Mouse (Mus musculus) limb, embryonic 12.5 days (tissue): Measurements from ENCODE around the gene Map3k1. TPM values are rescaled to one million over a fixed set of nuclear protein-coding genes. Genes with fewer than 3 reads are reported as not detected.

Experiments
- ATAC-seq: fragments of 200-750 bp; cut with Nextera tagmentation; 2 replicates; pipeline ENCODE4 v1.8.0; 2017; ENCODE audit warnings: low read depth, moderate TSS enrichment; ENCODE audit not compliant: insufficient number of reproducible peaks, insufficient read depth, low FRiP score, low TSS enrichment
- H3K27ac ChIP-seq: fragments of 300-500 bp; sonication (generic); 2 replicates; pipeline ENCODE4 v1.5.1; 2016; ENCODE audit warnings: mild to moderate bottlenecking, moderate library complexity
- H3K27me3 ChIP-seq: fragments of 300-500 bp; sonication (generic); 2 replicates; pipeline ENCODE4 v1.6.1; 2016; ENCODE audit warnings: mild to moderate bottlenecking, moderate library complexity
- H3K36me3 ChIP-seq: fragments of 300-500 bp; sonication (generic); 2 replicates; pipeline ENCODE4 v1.6.1; 2016; ENCODE audit warnings: mild to moderate bottlenecking, moderate library complexity
- H3K4me1 ChIP-seq: fragments of 300-500 bp; sonication (generic); replicated peaks from 2 replicates; pipeline ENCODE4 v1.6.1; 2016
- H3K4me2 ChIP-seq: fragments of 300-500 bp; sonication (generic); 2 replicates; pipeline ENCODE4 v1.6.1; 2016; ENCODE audit warnings: mild to moderate bottlenecking, moderate library complexity
- H3K4me3 ChIP-seq: fragments of 300-500 bp; sonication (generic); replicated peaks from 2 replicates; pipeline ENCODE4 v1.5.1; 2016; ENCODE audit warnings: mild to moderate bottlenecking
- H3K9ac ChIP-seq: fragments of 300-500 bp; sonication (generic); replicated peaks from 2 replicates; pipeline ENCODE4 v1.6.1; 2016; ENCODE audit warnings: mild to moderate bottlenecking, moderate library complexity
- H3K9me3 ChIP-seq: fragments of 300-500 bp; sonication (generic); 2 replicates; pipeline ENCODE4 v1.6.1; 2016; ENCODE audit warnings: mild to moderate bottlenecking, moderate library complexity
- WGBS: fragments of 180-500 bp; shearing (Covaris S2); methylation state at CpG from one replicate; pipeline ENCODE4 v1.1.7; 2016; 5-methylcytosine and 5-hydroxymethylcytosine counted together
- polyA plus RNA-seq: library from polyadenylated mRNA; unstranded; fragments of >200 nt; fragmentation: Nextera tagmentation; extraction: Ambion mirVana; gene quantifications from 2 replicates; pipeline ENCODE4 v1.2.1, GENCODE M21; 2016

Map3k1 gene
- polyA plus RNA-seq, 1 experiment from 2014 or later, result 15.6 TPM

DNA sequence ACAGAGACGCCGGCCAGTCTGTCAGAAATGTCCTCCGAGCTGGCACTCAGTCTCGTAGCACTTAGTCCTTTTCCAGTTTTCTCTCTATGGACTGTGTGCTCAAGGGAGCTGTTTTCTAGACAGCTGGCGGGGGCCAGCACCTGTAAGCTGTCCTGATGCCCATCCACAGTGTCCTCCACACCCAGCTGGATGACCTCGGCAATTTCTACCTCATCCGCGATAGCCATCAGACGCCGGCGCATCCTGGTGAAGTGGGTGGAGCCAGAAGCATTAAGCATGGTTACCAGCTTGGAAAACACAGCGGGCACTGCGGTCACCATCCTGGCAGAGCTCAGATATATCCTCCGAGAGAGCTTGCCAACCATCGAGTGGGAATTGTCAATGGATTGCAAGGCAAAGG is 52.9 kb downstream of the Map3k1 start:
- WGBS, result 96% methylated on average over 15 of the region's 15 CpGs
- H3K27me3 ChIP-seq, result no peaks in the 10 kb centered on the region
- H3K9ac ChIP-seq, result no peak overlapping the region
- H3K9me3 ChIP-seq, result peaks cover 3% of the 10 kb centered on the region; the same call in 1 of the 2 replicates
- H3K4me3 ChIP-seq, result no peak overlapping the region
- H3K27ac ChIP-seq, result no peak overlapping the region
- no peak for ATAC-seq
- no peaks in the 10 kb centered on the region for H3K4me1 ChIP-seq
- no peak overlapping the region for H3K4me2 ChIP-seq
- peaks cover 92% of the 10 kb centered on the region for H3K36me3 ChIP-seq

DNA sequence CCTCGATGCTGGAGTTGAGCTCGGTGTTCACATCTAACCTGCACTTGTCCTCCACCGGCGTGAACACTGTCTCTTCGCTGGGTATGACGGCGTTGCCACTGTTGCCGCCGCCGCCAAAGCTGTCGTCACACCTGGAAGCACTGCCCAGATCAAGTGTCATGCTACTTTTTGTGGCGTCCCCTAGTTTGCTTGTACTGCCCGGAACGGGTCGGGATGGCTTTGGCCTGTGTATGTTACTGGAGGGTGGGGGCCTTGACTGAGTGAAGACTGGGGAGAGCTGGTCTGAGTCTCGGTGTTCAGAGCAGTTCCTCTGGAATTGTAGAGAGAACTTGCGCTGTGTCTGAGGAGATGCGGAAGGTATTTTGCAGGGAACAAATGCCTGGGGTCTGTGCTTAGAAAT is 53.4 kb downstream of the Map3k1 start:
- H3K4me1 ChIP-seq, result no peaks in the 10 kb centered on the region
- H3K4me3 ChIP-seq, result no peak overlapping the region
- H3K27me3 ChIP-seq, result no peaks in the 10 kb centered on the region
- H3K27ac ChIP-seq, result no peak overlapping the region
- no peak overlapping the region for H3K4me2 ChIP-seq
- WGBS, result 97% methylated on average over 18 of the region's 18 CpGs
- ATAC-seq, result no peak
- peaks cover 92% of the 10 kb centered on the region for H3K36me3 ChIP-seq
- H3K9ac ChIP-seq, result no peak overlapping the region
- peaks cover 3% of the 10 kb centered on the region; the same call in 1 of the 2 replicates for H3K9me3 ChIP-seq

DNA sequence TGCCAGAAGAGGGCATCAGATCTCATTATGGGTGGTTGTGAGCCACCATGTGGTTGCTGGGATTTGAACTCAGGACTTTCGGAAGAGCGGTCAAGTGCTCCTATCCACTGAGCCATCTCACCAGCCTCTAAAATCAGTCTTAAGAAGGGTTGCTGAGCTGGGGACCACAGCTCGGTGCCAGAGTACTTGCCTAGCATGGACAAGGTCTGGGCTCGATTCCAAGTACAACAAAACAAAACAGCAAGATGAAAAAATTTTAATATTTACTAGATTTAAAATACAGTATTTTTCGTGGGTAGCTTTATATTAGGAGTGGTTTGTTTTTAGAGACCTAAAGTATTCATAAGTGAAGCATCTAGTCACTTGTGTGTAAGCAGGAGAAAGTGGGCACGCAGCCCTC is 55.5 kb downstream of the Map3k1 start:
- H3K9ac ChIP-seq, result no peak overlapping the region
- 93% methylated on average over 6 of the region's 6 CpGs for WGBS
- H3K4me2 ChIP-seq, result no peak overlapping the region
- H3K36me3 ChIP-seq, result peaks cover 93% of the 10 kb centered on the region
- H3K27ac ChIP-seq, result no peak overlapping the region
- no peaks in the 10 kb centered on the region for H3K27me3 ChIP-seq
- H3K9me3 ChIP-seq, result peaks cover 3% of the 10 kb centered on the region; the same call in 1 of the 2 replicates
- ATAC-seq, result no peak
- no peaks in the 10 kb centered on the region for H3K4me1 ChIP-seq
- H3K4me3 ChIP-seq, result no peak overlapping the region

DNA sequence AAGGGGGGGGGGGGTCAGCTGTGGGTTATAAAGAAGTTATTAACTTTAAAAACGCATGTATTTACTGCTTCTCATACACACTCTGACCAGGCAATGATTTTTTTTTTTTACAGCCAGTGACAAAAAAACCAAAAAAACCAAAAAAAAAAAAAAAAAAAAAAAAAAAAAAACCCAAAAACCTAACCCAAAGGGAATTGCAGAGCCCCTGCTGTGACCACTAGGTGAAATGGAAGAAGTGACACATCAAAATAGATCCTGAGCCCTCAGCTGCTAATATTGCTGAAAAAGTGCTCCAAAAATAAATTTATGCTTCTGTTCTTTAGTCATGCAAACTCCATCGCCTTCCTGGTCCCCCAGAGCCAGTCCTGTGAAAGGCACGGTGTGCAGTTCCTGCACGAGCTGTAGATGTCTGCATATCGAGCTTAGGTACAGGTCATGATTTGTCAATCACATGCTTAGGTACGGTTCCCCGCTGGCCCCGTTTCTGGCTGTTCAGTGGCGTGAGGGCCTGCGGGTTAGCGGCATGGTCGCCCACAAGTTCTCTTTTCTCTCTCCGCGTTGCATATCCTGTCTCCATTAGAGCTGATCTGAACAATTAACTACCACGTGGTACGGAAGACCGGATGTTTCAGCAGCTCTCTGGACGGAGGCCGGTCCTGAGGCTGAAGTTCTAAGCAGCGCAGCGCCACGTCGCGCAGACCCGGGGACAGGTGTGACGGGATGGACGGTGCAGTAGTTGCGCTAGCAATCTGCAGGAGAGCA is 60.3 kb downstream of the Map3k1 start:
- Histone ChIP-seq H3K27me3 (no peaks in the 10 kb centered on the region), H3K4me3 (no peak overlapping the region), H3K9ac (no peak overlapping the region), H3K27ac (no peak overlapping the region), H3K4me1 (no peaks in the 10 kb centered on the region), H3K9me3 (no peaks in the 10 kb centered on the region), H3K36me3 (peaks cover 50% of the 10 kb centered on the region), H3K4me2 (no peak overlapping the region)
- no peak for ATAC-seq
- 91% methylated on average over 28 of the region's 28 CpGs for WGBS

DNA sequence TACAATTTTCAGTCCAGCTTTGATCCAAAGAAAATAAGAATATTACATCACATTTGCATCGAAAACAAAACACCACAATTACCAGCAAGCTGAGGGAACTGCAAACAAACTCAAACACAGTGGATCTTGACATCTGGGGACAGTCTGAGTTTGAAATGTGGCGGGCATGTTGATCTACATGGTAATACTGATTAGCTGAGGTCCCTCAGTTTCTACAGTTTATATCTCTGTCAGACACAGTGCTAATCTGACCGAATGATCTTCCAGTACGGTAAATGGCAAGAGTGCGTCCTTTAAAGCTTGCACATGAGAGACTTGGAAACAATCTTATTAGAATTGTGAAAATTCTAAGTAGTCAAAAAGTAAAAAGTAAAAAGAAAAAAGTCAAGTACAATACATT is 62.0 kb downstream of the Map3k1 start:
- H3K4me1 ChIP-seq, result no peaks in the 10 kb centered on the region
- H3K9ac ChIP-seq, result no peak overlapping the region
- no peak for ATAC-seq
- WGBS, result 90% methylated on average over 5 of the region's 5 CpGs
- H3K4me3 ChIP-seq, result no peak overlapping the region
- no peaks in the 10 kb centered on the region for H3K9me3 ChIP-seq
- H3K27me3 ChIP-seq, result no peaks in the 10 kb centered on the region
- H3K36me3 ChIP-seq, result peaks cover 37% of the 10 kb centered on the region
- H3K4me2 ChIP-seq, result no peak overlapping the region
- H3K27ac ChIP-seq, result no peak overlapping the region

DNA sequence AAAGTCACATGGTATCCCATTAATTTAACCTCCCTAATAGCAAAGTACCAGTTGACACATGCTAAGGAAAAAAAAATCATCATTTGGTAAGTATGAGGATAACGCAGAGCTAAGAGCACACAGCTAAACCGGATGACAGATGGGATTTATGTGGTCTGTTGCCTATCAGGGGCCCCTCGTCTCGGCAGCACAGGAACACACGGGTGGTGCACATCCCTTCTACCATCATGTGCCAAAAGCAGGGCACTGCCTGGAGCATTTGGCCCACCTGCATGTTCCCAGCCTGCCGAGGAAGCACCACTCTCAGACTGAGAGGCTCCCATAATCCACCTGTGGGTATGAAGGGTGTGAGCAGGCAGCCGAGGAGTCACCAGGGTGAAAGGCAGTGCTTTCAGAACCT is 63.6 kb downstream of the Map3k1 start:
- Histone ChIP-seq H3K27me3 (no peaks in the 10 kb centered on the region), H3K36me3 (peaks cover 22% of the 10 kb centered on the region), H3K27ac (no peak overlapping the region), H3K9ac (no peak overlapping the region), H3K4me3 (no peak overlapping the region), H3K9me3 (no peaks in the 10 kb centered on the region), H3K4me1 (no peaks in the 10 kb centered on the region), H3K4me2 (no peak overlapping the region)
- 73% methylated on average over 7 of the region's 7 CpGs for WGBS
- no peak for ATAC-seq

DNA sequence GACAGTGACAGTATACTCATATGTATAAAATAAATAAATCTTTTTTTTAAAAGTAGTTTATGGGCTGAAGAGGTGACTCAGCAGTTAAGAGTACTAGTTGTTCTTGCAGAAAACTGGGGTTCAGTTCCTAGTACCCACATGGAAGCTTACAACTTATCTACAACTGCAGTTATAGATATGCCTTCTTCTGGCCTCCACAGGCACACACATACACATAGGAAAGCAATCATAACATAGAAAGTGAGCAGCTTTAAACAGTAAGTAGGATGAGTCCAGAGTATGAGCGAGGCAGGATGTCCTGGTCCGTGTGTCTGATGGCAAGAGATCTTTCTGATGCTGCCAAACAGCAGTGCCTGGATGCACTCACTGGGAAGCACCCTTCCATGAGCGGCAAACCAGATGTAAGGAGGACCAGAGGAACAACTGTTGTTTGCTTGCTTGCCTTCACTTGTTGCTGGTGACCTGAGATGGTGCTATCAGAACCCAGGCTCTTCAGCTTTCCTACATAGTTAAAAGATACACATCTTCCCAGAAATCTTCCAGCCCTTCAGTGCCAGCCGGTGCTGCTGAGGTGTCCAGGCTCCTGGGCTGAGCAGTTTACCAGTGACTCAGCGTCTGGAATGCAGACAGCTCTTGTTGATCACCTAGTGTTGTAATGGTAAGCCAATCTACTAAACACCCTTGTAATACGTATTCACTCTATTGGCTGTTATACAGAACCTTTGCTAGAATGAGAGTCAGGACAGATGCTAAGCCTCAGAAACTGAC is 64.4 kb downstream of the Map3k1 start:
- Histone ChIP-seq H3K4me3 (no peak overlapping the region), H3K4me2 (no peak overlapping the region), H3K36me3 (peaks cover 14% of the 10 kb centered on the region), H3K27ac (no peak overlapping the region), H3K9me3 (no peaks in the 10 kb centered on the region), H3K4me1 (no peaks in the 10 kb centered on the region), H3K27me3 (no peaks in the 10 kb centered on the region), H3K9ac (no peak overlapping the region)
- WGBS, result 72% methylated on average over 6 of the region's 6 CpGs
- no peak for ATAC-seq

DNA sequence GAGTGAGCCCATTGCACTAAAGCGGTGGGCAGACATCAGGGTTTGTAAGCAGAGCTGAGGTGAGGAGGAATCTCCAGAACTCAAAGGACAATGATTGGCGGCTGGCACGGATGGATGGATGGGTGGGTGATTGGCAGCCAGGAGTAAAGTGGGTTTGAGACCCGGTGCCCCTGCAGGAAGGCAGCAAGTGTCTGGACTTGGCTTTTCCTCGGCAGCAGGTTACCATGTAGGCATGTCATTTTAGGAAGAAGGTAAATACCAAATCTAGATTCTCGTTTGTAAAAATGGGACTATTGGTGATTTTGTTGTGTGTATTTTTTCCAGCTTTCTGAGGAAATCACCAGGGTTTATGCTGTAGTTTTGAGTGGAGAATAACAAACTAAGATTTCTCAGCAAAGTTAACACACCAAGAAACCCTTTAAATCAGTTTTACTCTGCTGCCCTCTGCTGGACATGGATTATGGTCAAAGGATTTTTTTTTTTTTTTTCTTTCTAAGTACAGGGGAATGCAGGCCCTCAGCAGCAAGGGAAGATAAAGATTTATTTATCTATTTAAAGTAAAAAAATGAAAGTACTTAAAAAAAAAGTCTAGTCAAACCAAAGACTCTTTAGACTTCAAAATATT is 66.7 kb downstream of the Map3k1 start:
- H3K9me3 ChIP-seq, result no peaks in the 10 kb centered on the region
- H3K27me3 ChIP-seq, result no peaks in the 10 kb centered on the region
- no peaks in the 10 kb centered on the region for H3K4me1 ChIP-seq
- H3K9ac ChIP-seq, result no peak overlapping the region
- no peaks in the 10 kb centered on the region for H3K36me3 ChIP-seq
- 66% methylated on average over 6 of the region's 6 CpGs for WGBS
- ATAC-seq, result no peak
- no peak overlapping the region for H3K27ac ChIP-seq
- no peak overlapping the region for H3K4me3 ChIP-seq
- no peak overlapping the region for H3K4me2 ChIP-seq

DNA sequence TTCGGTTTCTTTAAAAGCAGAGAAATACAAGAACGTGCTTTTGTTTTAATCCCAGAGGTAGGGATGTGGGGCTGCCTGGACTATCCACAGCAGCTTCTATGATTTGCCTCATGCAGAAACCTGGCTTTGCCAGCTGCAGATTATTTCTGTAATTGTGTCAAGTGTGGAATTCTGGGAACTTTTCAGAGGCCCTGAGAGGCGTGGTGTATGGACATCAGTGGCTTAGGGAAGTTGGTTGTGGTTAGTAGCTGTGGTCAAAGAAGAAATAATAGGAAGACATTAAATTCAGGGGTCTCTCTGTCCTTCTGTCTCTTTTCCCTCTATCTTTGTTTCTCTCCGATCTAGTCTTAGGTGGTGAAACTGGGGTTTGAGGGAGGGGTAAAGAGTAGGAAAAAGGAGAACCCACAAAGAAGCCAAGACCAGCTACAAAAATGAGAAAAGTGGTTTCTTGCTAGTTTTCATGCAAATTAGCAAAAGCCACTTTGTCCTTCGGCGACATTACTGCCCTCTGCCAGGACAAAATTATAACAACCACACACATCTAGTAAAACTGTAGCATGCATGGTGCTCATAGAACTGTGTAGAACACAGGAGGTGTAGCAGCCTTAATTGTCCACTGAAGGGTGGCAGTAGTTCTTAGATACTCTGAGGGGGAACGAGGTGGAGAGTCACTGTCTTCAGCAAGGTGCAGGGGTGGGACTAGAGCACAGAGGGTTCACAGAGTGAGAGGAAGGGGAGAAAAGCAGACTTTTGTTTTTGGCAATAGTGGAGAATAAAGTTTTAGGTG is 67.4 kb downstream of the Map3k1 start:
- H3K4me3 ChIP-seq, result no peak overlapping the region
- H3K9ac ChIP-seq, result no peak overlapping the region
- no peak overlapping the region for H3K27ac ChIP-seq
- H3K4me2 ChIP-seq, result no peak overlapping the region
- no peaks in the 10 kb centered on the region for H3K4me1 ChIP-seq
- WGBS, result 78% methylated on average over 7 of the region's 7 CpGs
- H3K27me3 ChIP-seq, result no peaks in the 10 kb centered on the region
- ATAC-seq, result no peak
- no peaks in the 10 kb centered on the region for H3K36me3 ChIP-seq
- H3K9me3 ChIP-seq, result no peaks in the 10 kb centered on the region

DNA sequence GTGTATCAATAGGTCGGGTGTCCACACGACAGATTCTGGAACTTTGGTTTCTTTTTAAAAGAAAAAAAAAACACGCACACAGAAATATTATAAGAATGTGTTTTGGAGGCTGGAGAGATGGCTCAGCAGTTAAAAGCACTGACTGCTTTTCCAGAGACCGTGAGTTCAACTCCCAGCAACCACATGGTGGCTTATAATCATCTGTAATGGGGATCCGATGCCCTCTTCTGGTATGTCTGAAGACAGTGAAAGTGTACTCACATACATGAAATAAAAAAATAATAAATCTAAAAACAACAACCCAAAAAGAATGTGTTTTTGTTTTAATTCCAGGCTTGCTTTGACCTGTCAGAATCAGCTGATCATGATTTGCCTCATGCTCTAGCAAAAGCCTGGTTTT is 81.9 kb downstream of the Map3k1 start:
- no peak overlapping the region for H3K4me3 ChIP-seq
- H3K36me3 ChIP-seq, result no peaks in the 10 kb centered on the region
- no peak overlapping the region for H3K27ac ChIP-seq
- H3K4me2 ChIP-seq, result no peak overlapping the region
- 94% methylated on average over 5 of the region's 5 CpGs for WGBS
- no peak for ATAC-seq
- H3K27me3 ChIP-seq, result no peaks in the 10 kb centered on the region
- no peaks in the 10 kb centered on the region for H3K4me1 ChIP-seq
- peaks cover 11% of the 10 kb centered on the region for H3K9me3 ChIP-seq
- no peak overlapping the region for H3K9ac ChIP-seq
